Mouse (Mus musculus) MEL (cell line): Measurements from ENCODE around the gene Washc4. TPM values are rescaled to one million over a fixed set of nuclear protein-coding genes. Genes with fewer than 3 reads are reported as not detected.

Source experiments
- DNase-seq: peaks from one replicate; pipeline ENCODE4 v3.0.0; 2011; ENCODE audit warnings: low read depth, low spot score
- H3K27ac ChIP-seq: 2 replicates; pipeline ENCODE4 v1.5.1; 2012; ENCODE audit warnings: low read depth, mild to moderate bottlenecking, control low read depth, low read length, moderate library complexity; ENCODE audit not compliant: control insufficient read depth
- H3K27me3 ChIP-seq, 2 experiments: fragments of 150-350 bp in 1 of 2; sonication (generic) in 1 of 2; 2 replicates each; pipeline ENCODE4 v1.6.1; 2012; ENCODE audit warnings: low read length in 2 of 2, mild to moderate bottlenecking in 2 of 2, improper control_type of control experiment in 1 of 2, moderate library complexity in 1 of 2; ENCODE audit not compliant: insufficient read depth in 2 of 2, control insufficient read depth in 1 of 2
- H3K36me3 ChIP-seq, 2 experiments: 2 replicates each; pipeline ENCODE4 v1.6.1; 2012 to 2014; ENCODE audit warnings: low read length in 2 of 2, improper control_type of control experiment in 1 of 2, inconsistent platforms in 1 of 2, mild to moderate bottlenecking in 1 of 2; ENCODE audit not compliant: insufficient read depth in 2 of 2, control insufficient read depth in 1 of 2
- H3K4me1 ChIP-seq, 2 experiments: fragments of 150-350 bp in 1 of 2; sonication (generic) in 1 of 2; 2 replicates each; pipeline ENCODE4 v1.6.1; 2012; ENCODE audit warnings: low read length in 2 of 2, improper control_type of control experiment in 1 of 2, mild to moderate bottlenecking in 1 of 2; ENCODE audit not compliant: insufficient read depth in 2 of 2, control insufficient read depth in 1 of 2
- H3K4me3 ChIP-seq, 2 experiments: fragments of 150-350 bp in 1 of 2; sonication (generic) in 1 of 2; 2 replicates each; pipeline ENCODE4 v1.5.1; 2012; ENCODE audit warnings: low read depth in 2 of 2, low read length in 2 of 2, mild to moderate bottlenecking in 2 of 2, moderate library complexity in 2 of 2, control low read depth in 1 of 2, improper control_type of control experiment in 1 of 2; ENCODE audit not compliant: control insufficient read depth in 1 of 2, insufficient read depth in 1 of 2
- H3K79me2 ChIP-seq: 2 replicates; pipeline ENCODE4 v1.6.1; 2012; ENCODE audit warnings: mild to moderate bottlenecking, low read length, moderate library complexity; ENCODE audit not compliant: control insufficient read depth, poor library complexity, insufficient read depth
- H3K9ac ChIP-seq: 2 replicates; pipeline ENCODE4 v1.6.1; 2012; ENCODE audit warnings: low read depth, mild to moderate bottlenecking, control low read depth, low read length, moderate library complexity; ENCODE audit not compliant: control insufficient read depth, poor library complexity, severe bottlenecking
- H3K9me3 ChIP-seq: fragments of 150-350 bp; sonication (generic); replicated peaks from 2 replicates; pipeline ENCODE4 v1.6.1; 2012; ENCODE audit warnings: mild to moderate bottlenecking, low read length, improper control_type of control experiment, moderate library complexity; ENCODE audit not compliant: insufficient read depth
- CTCF ChIP-seq, 3 experiments: IDR thresholded peaks in 2 of 3; conservative IDR thresholded peaks in 1 of 3; 2 replicates each; pipeline ENCODE4 v1.5.1; 2011 to 2012; ENCODE audit warnings: low read length in 3 of 3, low read depth in 2 of 3, mild to moderate bottlenecking in 2 of 3, improper control_type of control experiment in 1 of 3, inconsistent platforms in 1 of 3, mixed read lengths in 1 of 3, moderate library complexity in 1 of 3; ENCODE audit not compliant: control insufficient read depth in 1 of 3, insufficient read depth in 1 of 3, poor library complexity in 1 of 3, severe bottlenecking in 1 of 3
- GATA1 ChIP-seq: IDR thresholded peaks from 2 replicates; pipeline ENCODE4 v1.6.1; 2011; ENCODE audit warnings: low read depth, low read length, improper control_type of control experiment
- JUND ChIP-seq: IDR thresholded peaks from 2 replicates; pipeline ENCODE4 v1.6.1; 2011; ENCODE audit warnings: low read depth, mild to moderate bottlenecking, improper control_type of control experiment, low read length
- KAT2A ChIP-seq: conservative IDR thresholded peaks from 2 replicates; pipeline ENCODE4 v1.6.1; 2012; ENCODE audit warnings: low read depth, low read length, improper control_type of control experiment, inconsistent platforms
- MAX ChIP-seq: IDR thresholded peaks from 2 replicates; pipeline ENCODE4 v1.6.1; 2011; ENCODE audit warnings: low read length, improper control_type of control experiment
- MEF2A ChIP-seq: IDR thresholded peaks from 2 replicates; pipeline ENCODE4 v1.6.1; 2014; ENCODE audit warnings: low read depth, mild to moderate bottlenecking, inconsistent platforms, low read length, improper control_type of control experiment; ENCODE audit not compliant: poor library complexity, insufficient replicate concordance, severe bottlenecking; ENCODE audit errors: extremely low read depth
- MXI1 ChIP-seq: IDR thresholded peaks from 2 replicates; pipeline ENCODE4 v1.6.1; 2011; ENCODE audit warnings: mild to moderate bottlenecking, low read depth, low read length, improper control_type of control experiment
- MYC ChIP-seq: IDR thresholded peaks from 2 replicates; pipeline ENCODE4 v1.6.1; 2011; ENCODE audit warnings: low read depth, mild to moderate bottlenecking, low read length, improper control_type of control experiment, moderate library complexity
- POLR2A ChIP-seq, 2 experiments: IDR thresholded peaks; 2 replicates each; pipeline ENCODE4 v1.6.1; 2011 to 2012; ENCODE audit warnings: low read length in 2 of 2, mild to moderate bottlenecking in 2 of 2, control low read depth in 1 of 2, improper control_type of control experiment in 1 of 2, low read depth in 1 of 2, moderate library complexity in 1 of 2; ENCODE audit not compliant: control insufficient read depth in 1 of 2, insufficient read depth in 1 of 2, poor library complexity in 1 of 2
- RCOR1 ChIP-seq: IDR thresholded peaks from 2 replicates; pipeline ENCODE4 v1.6.1; 2012; ENCODE audit warnings: low read depth, mild to moderate bottlenecking, inconsistent platforms, low read length, improper control_type of control experiment
- SIN3A ChIP-seq: IDR thresholded peaks from 2 replicates; pipeline ENCODE4 v1.6.1; 2012; ENCODE audit warnings: low read length, improper control_type of control experiment, inconsistent platforms
- SMC3 ChIP-seq: IDR thresholded peaks from 2 replicates; pipeline ENCODE4 v1.6.1; 2011; ENCODE audit warnings: low read depth, low read length, improper control_type of control experiment
- TAL1 ChIP-seq: IDR thresholded peaks from 2 replicates; pipeline ENCODE4 v1.6.1; 2012; ENCODE audit warnings: mild to moderate bottlenecking, inconsistent platforms, low read length, moderate library complexity, mixed read lengths
- TBP ChIP-seq: IDR thresholded peaks from 2 replicates; pipeline ENCODE4 v1.8.0; 2011; ENCODE audit warnings: low read depth, low read length, improper control_type of control experiment
- ZKSCAN1 ChIP-seq: IDR thresholded peaks from 2 replicates; pipeline ENCODE4 v1.6.1; 2012; ENCODE audit warnings: low read depth, mild to moderate bottlenecking, inconsistent platforms, low read length, improper control_type of control experiment, moderate library complexity
- ZNF384 ChIP-seq: IDR thresholded peaks from 2 replicates; pipeline ENCODE4 v1.6.1; 2012; ENCODE audit warnings: low read depth, mild to moderate bottlenecking, inconsistent platforms, low read length, improper control_type of control experiment
- polyA plus RNA-seq, 2 experiments: library from polyadenylated mRNA; stranded (reverse) in 1 of 2; unstranded in 1 of 2; fragments of >175 nt in 1 of 2; fragments of >200 nt in 1 of 2; gene quantifications; 2 replicates each; pipeline versions ENCODE4 v1.2.1 to v1.2.4; 2012; ENCODE audit warnings: low replicate concordance in 2 of 2, low read depth in 1 of 2; ENCODE audit not compliant: insufficient read length in 2 of 2, insufficient read depth in 1 of 2, missing spikeins in 1 of 2
- total RNA-seq: library from RNA; depleted of rRNA; stranded (reverse); fragments of 300-350 nt; gene quantifications from 2 replicates; pipeline ENCODE4 v1.2.3, GENCODE M21; 2012

Gene Washc4
- total and polyA plus RNA-seq, 3 experiments: 13.6 to 16.2 TPM; not detected in 1

DNA sequence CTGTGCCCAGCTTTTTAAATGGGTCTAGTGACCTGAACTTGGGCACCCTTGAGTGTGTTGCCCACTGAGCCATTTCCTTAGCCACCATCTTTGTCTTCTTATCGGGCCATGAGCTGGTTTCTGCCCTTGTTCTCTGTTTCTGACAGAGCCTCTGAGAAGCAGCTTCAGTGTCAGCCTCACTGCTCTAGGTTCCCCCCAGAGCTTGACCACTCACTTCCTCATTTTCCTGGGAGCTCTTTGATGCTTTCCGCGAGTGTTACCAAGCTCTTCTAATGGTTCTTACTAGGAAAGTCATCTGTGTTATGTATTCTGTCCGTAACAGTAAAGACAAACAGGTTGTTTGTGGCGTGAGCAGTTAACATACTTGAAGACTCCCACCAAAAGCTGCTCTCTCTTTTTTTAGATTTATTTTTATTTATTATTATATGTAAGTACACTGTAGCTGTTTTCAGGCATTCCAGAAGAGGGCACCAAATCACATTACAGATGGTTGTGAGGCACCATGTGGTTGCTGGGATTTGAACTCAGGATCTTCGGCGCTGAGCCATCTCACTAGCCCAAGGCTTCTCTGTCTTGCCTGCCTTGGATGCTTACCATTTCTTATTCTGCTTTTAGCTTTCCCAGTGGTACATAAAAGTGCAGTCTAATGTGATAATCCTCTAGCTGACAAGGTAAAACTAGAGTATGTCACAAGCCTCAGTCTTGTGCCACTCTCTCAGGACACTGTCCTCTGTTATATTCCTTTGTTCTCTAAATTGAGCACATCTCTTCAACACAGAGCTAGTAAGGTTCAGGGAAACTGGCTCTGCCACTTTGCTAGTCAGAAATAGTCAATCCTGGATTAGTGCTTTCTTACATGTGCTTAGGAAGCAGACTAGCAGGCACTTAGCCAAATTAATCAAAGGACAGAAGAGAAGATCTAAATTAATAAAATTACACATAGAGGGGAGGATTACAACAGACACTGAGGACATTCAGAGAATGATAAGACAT is 22.2 kb downstream of the Washc4 start:
- Histone ChIP-seq H3K27ac (no peak overlapping the region), H3K4me3 (no peak overlapping the region), H3K4me1 (no peaks in the 10 kb centered on the region), H3K27me3 (no peaks in the 10 kb centered on the region), H3K9me3 (no peaks in the 10 kb centered on the region), H3K79me2 (no peaks in the 10 kb centered on the region), H3K9ac (no peak overlapping the region), H3K36me3 (peaks cover 0 to 8% of the 10 kb centered on the region in 2 experiments; a peak in 2 of 4 replicates)
- TF ChIP-seq TAL1: no peak
- TF ChIP-seq TBP: no peak
- TF ChIP-seq CTCF (IDR thresholded peaks at IDR 0.05 in 2 of 3, conservative IDR thresholded peaks at IDR 0.05 in 1 of 3; ENCODE audit: control insufficient read depth in 1 of 3, insufficient read depth in 1 of 3, low read depth in 2 of 3, low read length in 3 of 3, poor library complexity in 1 of 3, severe bottlenecking in 1 of 3): peak in 1 of 3 experiments; percentile 9; a peak in 1 of 6 replicates
- no peak for TF ChIP-seq POLR2A (IDR thresholded peaks at IDR 0.05; ENCODE audit: control insufficient read depth in 1 of 2, insufficient read depth in 1 of 2, low read depth in 1 of 2, low read length in 2 of 2, poor library complexity in 1 of 2)
- no peak for TF ChIP-seq GATA1
- TF ChIP-seq JUND: no peak
- 0 out of 2 replicates have a peak, but pooled peaks have one; percentile 47 for TF ChIP-seq MYC
- peak; percentile 56 for DNase-seq

DNA sequence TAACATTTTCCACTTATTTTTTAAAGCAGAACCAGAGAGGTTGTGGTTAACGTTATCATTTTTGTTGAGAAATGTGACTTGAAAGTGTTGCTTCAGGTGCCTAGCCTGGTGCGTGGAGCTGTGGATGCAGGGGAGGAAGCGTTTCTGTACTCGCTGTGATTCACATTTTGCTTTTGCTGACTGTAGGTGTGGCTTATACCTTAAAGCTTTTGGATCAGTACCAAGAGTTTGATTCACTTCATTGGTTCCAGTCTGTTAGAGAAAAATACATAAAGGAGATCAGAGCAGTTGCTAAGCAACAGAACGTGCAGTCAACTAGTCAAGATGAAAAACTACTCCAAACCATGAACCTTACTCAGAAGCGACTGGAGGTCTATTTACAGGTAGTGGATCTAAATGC is 47.2 kb downstream of the Washc4 start:
- Histone ChIP-seq H3K4me1 (no peaks in the 10 kb centered on the region), H3K79me2 (no peaks in the 10 kb centered on the region), H3K36me3 (peaks cover 0 to 15% of the 10 kb centered on the region in 2 experiments; a peak in 2 of 4 replicates), H3K27ac (no peak overlapping the region), H3K9me3 (no peaks in the 10 kb centered on the region), H3K4me3 (no peak overlapping the region), H3K9ac (no peak overlapping the region), H3K27me3 (no peaks in the 10 kb centered on the region)
- TF ChIP-seq SMC3 (no peak), MAX (no peak)
- DNase-seq: no peak

DNA sequence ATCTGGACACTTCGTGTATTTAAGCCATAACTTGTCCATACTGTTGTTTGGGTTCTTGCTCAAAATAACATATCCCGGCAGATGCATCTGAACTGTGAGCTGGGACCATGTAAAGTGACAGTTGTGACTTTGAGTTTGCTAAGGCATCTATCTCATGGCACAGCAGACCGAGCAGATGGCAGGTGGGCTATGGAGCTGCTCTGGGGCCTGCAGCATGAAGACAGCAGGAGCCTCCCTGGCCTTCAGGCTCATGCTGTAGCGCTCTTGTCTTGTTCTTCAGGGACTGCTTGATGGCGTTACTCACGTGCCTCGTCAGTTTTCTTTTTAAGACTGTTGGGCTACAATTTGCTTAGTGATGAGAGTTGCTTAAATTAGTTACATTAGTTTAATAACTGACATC is 49.1 kb downstream of the Washc4 start:
- Histone ChIP-seq H3K4me3 (no peak overlapping the region), H3K27me3 (no peaks in the 10 kb centered on the region), H3K4me1 (no peaks in the 10 kb centered on the region), H3K36me3 (peaks cover 0 to 14% of the 10 kb centered on the region in 2 experiments; a peak in 2 of 4 replicates), H3K9ac (no peak overlapping the region), H3K79me2 (no peaks in the 10 kb centered on the region), H3K9me3 (no peaks in the 10 kb centered on the region), H3K27ac (no peak overlapping the region)
- no peak for TF ChIP-seq ZKSCAN1
- TF ChIP-seq ZNF384: no peak
- TF ChIP-seq MXI1: no peak
- TF ChIP-seq RCOR1: no peak
- TF ChIP-seq KAT2A: no peak
- no peak for TF ChIP-seq POLR2A (IDR thresholded peaks at IDR 0.05; ENCODE audit: control insufficient read depth in 1 of 2, insufficient read depth in 1 of 2, low read depth in 1 of 2, low read length in 2 of 2, poor library complexity in 1 of 2)
- TF ChIP-seq MEF2A: no peak
- TF ChIP-seq SIN3A: no peak
- no peak for DNase-seq
